Mouse (Mus musculus): ENCODE results near the gene 4921530L21Rik.
A peak's percentile ranks its signal among the peaks of the same experiment; 100 is the strongest.

4921530L21Rik gene

GRCm38 (mm10) chr14:95880954-95881353, at the start of gene 4921530L21Rik:
TSS of gene 4921530L21Rik (plus strand) at chr14:95881254.
- DNase-seq (ENCODE audit: low read depth, low spot score), result no peak

DNA sequence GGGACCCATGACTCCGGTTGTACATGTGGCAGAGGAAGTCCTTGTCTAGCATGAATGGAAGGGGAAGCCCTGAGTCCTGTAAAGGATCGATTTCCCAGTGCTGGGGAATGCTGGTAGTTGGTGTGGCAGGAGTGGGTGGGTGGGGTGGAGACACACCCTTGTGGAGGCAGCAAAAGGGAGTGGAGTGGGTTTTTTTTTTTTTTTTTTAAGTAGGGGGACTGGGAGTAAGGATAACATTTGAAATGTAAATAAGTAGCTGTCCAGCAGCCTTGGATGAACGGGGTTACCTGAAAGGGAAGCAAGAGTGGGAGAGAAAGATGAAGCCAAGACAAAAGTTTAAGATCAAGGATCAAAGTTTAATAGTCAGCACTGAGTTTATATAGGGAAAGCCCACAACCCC, 47.2 kb upstream of the 4921530L21Rik start:
- DNase-seq (ENCODE audit: low read depth, low spot score), result no peak

- DNase-seq (ENCODE audit: low read depth, low spot score), result no peak
Measured at GRCm38 (mm10) chr14:95862981-95863380, 18.1 kb upstream of the 4921530L21Rik start.

DNA sequence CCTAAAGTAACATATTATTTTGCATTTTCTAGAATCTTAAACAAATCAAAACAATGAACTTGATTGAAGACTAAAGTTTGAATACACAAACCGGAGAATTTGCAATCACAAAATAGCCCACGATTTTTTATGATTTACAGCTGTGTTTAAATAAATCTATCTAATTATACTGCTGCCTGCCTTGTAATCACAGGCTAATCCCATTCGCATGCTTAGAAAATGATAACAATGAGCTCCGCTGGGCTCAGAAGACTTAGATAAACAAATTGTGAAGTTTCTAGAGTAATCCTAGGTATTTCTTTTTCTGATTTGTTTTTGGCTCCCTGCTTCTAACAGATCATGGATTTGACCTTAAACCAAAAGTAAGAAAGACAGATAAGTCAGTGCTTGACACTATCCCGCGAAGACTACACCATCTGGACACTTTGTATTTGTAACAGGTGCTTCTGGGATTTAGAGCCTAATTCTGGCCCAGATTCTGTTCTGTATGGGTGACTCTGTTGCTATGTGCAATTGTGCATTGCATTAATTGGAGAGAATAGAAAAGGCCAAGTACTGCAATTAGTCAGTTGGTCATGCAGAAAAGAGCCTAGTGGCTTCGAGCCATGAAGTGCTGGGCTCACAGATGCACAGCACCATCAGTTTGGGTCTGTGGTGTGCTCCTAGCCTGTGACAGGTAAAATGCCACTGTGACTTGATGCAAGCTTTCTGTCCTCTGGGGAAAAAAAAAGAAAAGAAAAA, 15.2 kb upstream of the 4921530L21Rik start:
- DNase-seq (ENCODE audit: low read depth, low spot score), result no peak

DNA sequence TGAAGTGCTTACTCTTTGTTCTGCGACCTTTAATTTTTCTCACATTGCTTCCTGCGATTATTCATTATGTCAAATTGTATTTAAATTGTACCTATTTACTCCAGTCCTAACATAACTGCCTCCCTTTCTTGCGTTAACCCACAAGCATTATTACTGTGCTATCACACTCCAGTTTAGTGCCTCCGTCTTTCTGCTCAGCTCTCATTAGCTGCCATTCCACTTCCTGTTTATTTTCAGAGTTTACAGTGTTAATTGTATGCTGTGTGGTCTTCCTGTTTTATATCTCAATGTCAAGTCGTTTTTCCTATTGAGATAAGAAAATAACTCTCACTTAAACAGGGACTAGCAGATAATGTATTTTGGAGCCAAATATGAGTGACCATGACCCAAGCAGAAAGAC, 9.0 kb upstream of the 4921530L21Rik start:
- no peak for DNase-seq (ENCODE audit: low read depth, low spot score)

DNA sequence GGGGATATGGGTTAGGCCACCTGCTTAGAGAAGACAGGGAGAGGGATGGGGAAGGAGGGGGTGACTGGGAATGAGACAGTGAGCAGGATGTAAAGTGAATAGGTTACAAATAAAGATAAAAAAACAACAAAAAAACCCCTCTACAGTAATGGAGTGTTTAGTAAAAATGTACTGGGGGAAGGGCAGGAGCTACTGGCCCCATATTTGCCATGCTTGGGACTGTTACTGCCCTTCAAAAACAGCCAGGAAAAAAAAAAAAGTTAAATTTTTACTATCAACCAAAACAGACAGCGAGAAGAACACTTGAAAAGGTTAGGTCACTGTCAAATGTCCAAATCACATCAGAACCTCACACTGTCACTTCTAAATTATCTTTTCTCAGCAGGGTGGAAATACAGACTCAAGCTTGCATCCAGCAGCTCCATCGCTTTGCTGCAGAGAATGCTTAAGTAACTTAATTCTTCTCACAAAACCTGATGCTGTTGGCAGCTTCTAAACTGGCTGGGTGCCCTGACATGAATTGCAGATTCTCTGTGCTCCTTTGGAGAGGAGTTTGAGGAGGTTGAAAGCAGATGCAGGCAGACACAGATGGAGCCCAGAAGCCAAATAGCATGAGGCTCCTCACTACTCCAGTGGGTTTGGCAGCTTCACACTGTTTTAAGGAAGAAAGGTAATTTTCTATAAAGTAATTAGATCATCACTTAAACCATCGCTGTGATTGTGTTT, 4.1 kb upstream of the 4921530L21Rik start:
- DNase-seq (ENCODE audit: low read depth, low spot score), result peak; percentile 72

DNA sequence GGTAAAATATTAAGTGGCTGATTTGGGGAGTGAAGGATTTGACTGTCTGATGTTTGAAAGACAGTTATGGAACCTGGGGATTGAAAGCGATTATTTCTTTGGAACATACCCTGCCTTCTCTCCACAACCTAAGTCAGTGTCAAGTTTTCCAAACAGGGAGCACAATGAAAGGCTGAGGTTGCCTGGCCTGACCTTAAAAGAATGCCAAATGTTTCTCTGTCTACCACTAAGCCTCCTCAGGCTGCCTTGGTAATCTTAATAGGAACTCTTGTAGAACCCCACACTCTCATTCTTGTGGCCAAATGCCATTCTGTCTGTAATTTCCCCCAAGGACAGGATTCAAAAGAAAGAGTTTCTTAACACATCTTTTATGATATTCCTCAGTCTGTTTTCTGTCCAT, 3.5 kb upstream of the 4921530L21Rik start:
- no peak for DNase-seq (ENCODE audit: low read depth, low spot score)

GRCm38 (mm10) chr14:95899458-95899857, 18.4 kb downstream of the 4921530L21Rik start:
- DNase-seq (ENCODE audit: low read depth, low spot score), result no peak

DNA sequence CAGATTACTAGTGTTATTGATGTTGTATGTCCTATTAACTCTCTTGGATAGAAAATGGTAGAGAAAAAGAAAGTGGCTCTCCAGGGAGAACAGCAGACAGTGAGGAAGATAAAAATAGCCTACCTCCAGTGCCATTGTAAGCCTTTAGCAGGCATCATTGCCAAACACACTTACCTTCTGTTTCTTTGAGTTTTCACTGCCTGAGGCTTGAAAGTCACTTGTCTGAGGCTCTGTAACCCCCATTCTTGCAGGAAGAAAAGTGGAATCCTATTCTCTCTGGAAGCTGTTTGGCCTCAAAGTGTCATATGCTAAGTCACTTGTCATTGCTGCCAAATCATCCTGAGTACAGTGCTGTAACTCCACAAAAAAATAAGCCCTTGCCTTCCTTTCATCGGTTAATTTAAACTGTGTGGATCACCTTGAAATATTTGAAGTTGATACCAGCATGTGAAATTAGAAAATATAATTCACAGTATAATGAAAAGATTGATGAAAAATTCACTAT, 23.6 kb downstream of the 4921530L21Rik start:
- no peak for DNase-seq (ENCODE audit: low read depth, low spot score)

DNA sequence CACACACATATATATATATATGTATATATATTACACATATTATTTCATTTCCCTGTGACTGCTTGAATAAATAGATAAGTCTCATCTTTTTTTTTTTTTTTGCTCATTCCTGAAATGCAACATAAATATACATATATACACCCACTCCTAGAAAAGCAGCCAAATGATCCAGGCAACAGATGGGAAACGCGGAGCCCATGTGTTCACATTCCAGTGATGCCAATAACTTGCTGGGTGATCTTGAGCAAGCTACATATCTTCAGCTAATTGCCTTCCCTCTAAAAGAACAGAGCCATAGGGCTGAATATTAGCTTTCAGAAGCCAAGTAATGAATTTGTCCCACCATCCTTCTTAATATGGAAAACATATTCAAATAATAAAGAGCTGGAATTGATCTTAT, 32.2 kb downstream of the 4921530L21Rik start:
- peak; percentile 77 for DNase-seq (ENCODE audit: low read depth, low spot score)

DNA sequence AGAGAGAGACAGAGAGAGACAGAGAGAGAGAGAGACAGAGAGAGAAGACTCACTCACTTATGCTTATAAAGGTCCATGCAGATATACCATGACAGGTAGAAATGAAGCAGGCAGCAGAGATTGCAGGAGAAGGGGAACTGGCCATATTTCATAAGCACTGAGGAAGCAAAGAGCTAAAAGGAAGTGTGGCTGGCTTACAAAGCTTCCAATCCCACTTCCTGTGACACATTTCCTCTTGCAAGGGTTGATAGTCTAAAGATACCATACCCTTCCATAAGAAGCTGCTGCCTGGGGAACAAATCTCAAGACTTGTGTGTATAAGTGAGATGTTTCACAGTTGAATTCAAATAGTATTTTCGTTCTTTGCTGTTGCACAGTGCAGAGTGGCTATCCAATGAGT, 45.7 kb downstream of the 4921530L21Rik start:
- DNase-seq (ENCODE audit: low read depth, low spot score), result no peak

DNA sequence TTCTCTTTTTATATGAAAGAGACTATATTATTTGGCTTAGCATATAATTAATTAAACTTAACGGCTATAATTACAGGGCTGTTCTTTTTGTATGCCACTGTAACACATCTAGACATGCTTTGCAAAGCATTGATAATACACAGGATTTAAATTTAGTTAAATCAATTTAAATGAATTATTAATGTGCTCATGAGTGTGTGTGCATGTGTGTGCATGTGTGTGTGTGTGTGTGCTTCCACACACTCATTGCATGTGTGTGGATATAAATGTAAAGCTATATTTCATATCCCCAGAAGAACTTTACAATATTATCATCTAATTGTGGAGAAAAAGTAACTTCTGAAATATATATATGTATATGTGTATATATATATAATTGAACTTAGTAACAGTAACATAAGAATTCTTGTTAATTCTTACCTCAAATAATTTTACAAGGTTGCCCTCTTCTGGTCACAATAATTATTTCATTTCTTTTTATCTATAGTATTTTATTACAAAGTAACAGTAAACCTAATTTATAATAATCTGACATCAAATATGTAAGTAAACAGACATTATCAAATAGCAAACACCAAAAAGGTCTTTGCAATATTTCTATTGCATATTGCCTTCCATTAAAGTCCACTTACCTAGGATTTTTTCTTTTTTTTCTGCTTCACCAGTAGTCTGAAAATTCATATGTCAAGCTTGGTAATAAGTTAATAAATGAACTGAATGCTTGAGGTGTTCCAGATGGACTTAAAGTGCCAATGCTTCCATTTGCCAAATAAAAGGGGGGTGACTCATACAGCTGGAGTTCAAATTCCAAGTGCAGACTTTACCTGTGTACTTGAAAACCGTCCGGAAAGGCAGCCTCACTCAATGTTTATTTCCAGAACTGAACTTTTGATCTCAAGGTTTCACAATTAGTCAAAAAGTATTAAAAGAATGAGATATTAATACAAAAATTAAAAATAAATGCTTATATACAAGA, 47.0 kb downstream of the 4921530L21Rik start:
- no peak for DNase-seq (ENCODE audit: low read depth, low spot score)

Data from brain, embryonic 18.5 days (tissue).